Comparison of ENCODE assay signal across 8 mouse cellular contexts in the genomic region with DNA sequence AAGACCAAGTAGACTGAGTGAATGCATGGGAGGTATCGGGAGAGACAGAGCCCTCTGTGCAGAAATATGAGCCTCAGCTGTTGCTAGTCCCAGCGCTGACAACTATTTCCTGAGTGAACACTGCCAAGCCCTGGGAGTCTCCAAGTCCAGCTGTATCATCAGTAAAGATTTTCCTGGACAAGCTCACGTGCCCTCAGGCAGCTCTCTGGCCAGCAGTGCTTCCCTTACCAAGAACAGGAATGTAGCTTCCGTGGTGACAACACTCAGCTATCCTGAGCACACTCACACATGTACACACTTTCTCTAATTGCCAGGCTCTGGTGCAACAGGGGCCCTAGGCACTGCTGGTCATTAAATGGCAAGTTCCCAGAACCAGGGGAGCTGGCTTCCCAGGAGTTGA. TPM values are rescaled to one million over a fixed set of nuclear protein-coding genes. Genes with fewer than 3 reads are reported as not detected.
DNase-seq lines count a peak whose midpoint lies in the region; ATAC-seq lines count a peak whose summit lies in the region.

No protein-coding gene starts in this region.

- no peak overlapping the region for H3K9ac ChIP-seq in heart, embryonic 15.5 days

- ATAC-seq in heart, embryonic 15.5 days (replicated peaks; ENCODE audit: insufficient number of reproducible peaks, insufficient read depth, low FRiP score, low read depth), result peak; percentile 65; the same call in 1 of the 2 replicates

- peak; percentile 27 to 50 for DNase-seq in cerebellum, postnatal 25 days
- no peak for DNase-seq in cerebellum, postnatal 4 days (ENCODE audit: low spot score in 2 of 2)
- peak; percentile 41 for DNase-seq in embryo, embryonic 10.5 days (ENCODE audit: low spot score)
- DNase-seq in limb, embryonic 10.5 days (ENCODE audit: low spot score), result peak; percentile 35
- peak; percentile 36 for DNase-seq in yolk sac, embryonic 10.5 days (ENCODE audit: low spot score)
- DNase-seq in left cerebral cortex, adult 8-10 months (ENCODE audit: low spot score in 2 of 2), result no peak
- DNase-seq in thymus, postnatal 10 days (ENCODE audit: low spot score in 2 of 2), result no peak

- H3K36me3 ChIP-seq in heart, embryonic 15.5 days, result no peaks in the 10 kb centered on the region
- no peaks in the 10 kb centered on the region for H3K36me3 ChIP-seq in limb, embryonic 10.5 days

- H3K4me3 ChIP-seq in heart, embryonic 15.5 days, result no peak overlapping the region
- no peak overlapping the region for H3K4me3 ChIP-seq in limb, embryonic 10.5 days

- WGBS in heart, embryonic 15.5 days, result 22% methylated on average over 4 of the region's 4 CpGs
- 57% methylated on average over 4 of the region's 4 CpGs for WGBS in limb, embryonic 10.5 days

- H3K9me3 ChIP-seq in heart, embryonic 15.5 days (replicated peaks), result no peaks in the 10 kb centered on the region
- H3K9me3 ChIP-seq in limb, embryonic 10.5 days (replicated peaks), result no peaks in the 10 kb centered on the region

- no peak overlapping the region for H3K27ac ChIP-seq in heart, embryonic 15.5 days
- no peak overlapping the region for H3K27ac ChIP-seq in limb, embryonic 10.5 days

- H3K4me2 ChIP-seq in heart, embryonic 15.5 days, result peak overlapping the region; percentile 13; the same call in 1 of the 2 replicates

- peaks cover 14% of the 10 kb centered on the region for H3K4me1 ChIP-seq in heart, embryonic 15.5 days (replicated peaks)
- peaks cover 20% of the 10 kb centered on the region for H3K4me1 ChIP-seq in limb, embryonic 10.5 days

- H3K27me3 ChIP-seq in heart, embryonic 15.5 days, result peaks cover 29% of the 10 kb centered on the region
- H3K27me3 ChIP-seq in limb, embryonic 10.5 days (ENCODE audit: low read depth, poor library complexity, severe bottlenecking), result no peaks in the 10 kb centered on the region

RNA-seq across cellular contexts. Expression of a gene that starts 57.1 kb away (rescaled TPM):
- polyA plus RNA-seq in heart, embryonic 15.5 days (2015; fragmentation: Nextera tagmentation; extraction: Ambion mirVana), result 0.04 and 0.14 TPM in 2 replicates
- 0.05 TPM in 1 of 2 replicates, not detected in the other for polyA plus RNA-seq in limb, embryonic 10.5 days (2016; fragmentation: Nextera tagmentation; extraction: Ambion mirVana)
- total RNA-seq in left cerebral cortex, adult 8-10 months (2022), result 10 to 100 TPM; 11.3 to 14.7 (median 12.2) TPM

Comparison
In these comparisons a context has a peak if more than half of its experiments do, and no peak if none do; other contexts are left out.
1. DNase-seq: peak in cerebellum, postnatal 25 days (2 of 2), embryo, embryonic 10.5 days (single experiment), limb, embryonic 10.5 days (single experiment) and yolk sac, embryonic 10.5 days (single experiment); none in cerebellum, postnatal 4 days (0 of 2), left cerebral cortex, adult 8-10 months (0 of 2) and thymus, postnatal 10 days (0 of 2).